Mouse (Mus musculus) Patski (cell line): ENCODE results near the gene Wnt3a. TPM values are rescaled to one million over a fixed set of nuclear protein-coding genes. Genes with fewer than 3 reads are reported as not detected.
"Not testable (repeated sequence)": the region's sequence is repeated elsewhere in the genome, so short reads cannot be mapped to it uniquely, and the experiment has no call there.

Experiments
- ATAC-seq: fragments of 100-300 bp; one replicate; pipeline ENCODE4 v1.8.0; 2021
- CTCF ChIA-PET: fragments of 350-600 bp; sonication (Branson Sonifier 250); formaldehyde crosslinking; loops from one replicate; lab custom pipeline; 2022; ENCODE audit warnings: inconsistent platforms; lab: Charles Lee
- POLR2A ChIA-PET: fragments of 350-600 bp; sonication (Branson Sonifier 250); formaldehyde crosslinking; loops from one replicate; lab custom pipeline; 2022; ENCODE audit warnings: antibody characterized with exemption, inconsistent platforms; lab: Charles Lee
- DNase-seq: peaks from one replicate; pipeline ENCODE4 v3.0.0-alpha.2; 2011; ENCODE audit warnings: low read depth, low spot score
- H3K27me3 ChIP-seq: fragments of 371-371 bp; one replicate; pipeline ENCODE4 v1.5.1; 2021
- CTCF ChIP-seq: fragments of 100-300 bp; IDR thresholded peaks from one replicate; pipeline ENCODE4 v1.5.1; 2021
- in situ Hi-C: fragments of 300-500 bp; cut with MboI; formaldehyde crosslinking; loops from 3 replicates; pipeline ENCODE4 v1.11.1; 2018; ENCODE audit warnings: low pct_unique_long_range_greater_than_20kb, mixed read lengths
- polyA plus RNA-seq: library from polyadenylated mRNA; unstranded; gene quantifications from one replicate; pipeline ENCODE4 v1.2.3, GENCODE M21; 2021

The Wnt3a gene
- polyA plus RNA-seq, 1 experiment from 2014 or later = not detected

- no peak for TF ChIP-seq CTCF
- POLR2A ChIA-PET = interaction anchor here (0.7 to 0.8 kb wide), 3 partner anchors 19 to 1124 kb away, joined by 3 to 4 read pairs (median 4); no protein-coding TSS in a partner anchor
- DNase-seq = no peak
- ATAC-seq = no peak
- in situ Hi-C loops = loop anchor here (5.0 kb wide), 1 partner anchor 246 kb away; the partner anchor contains the start of gene Zfp867
- H3K27me3 ChIP-seq = no peaks in the 10 kb centered on the region
- CTCF ChIA-PET = interaction anchor here (0.8 kb wide), 1 partner anchor 63 kb away, joined by 3 read pairs; no protein-coding TSS in a partner anchor
These were observed 64.3 kb downstream of the Wnt3a start for GRCm38 (mm10) chr11:59226251-59226650.

- in situ Hi-C loops = loop anchor here (5.0 kb wide), 1 partner anchor 247 kb away; the partner anchor contains the start of gene Zfp867
- no peak for ATAC-seq
- TF ChIP-seq CTCF = no peak
- ChIA-PET POLR2A (interaction anchor here (1.0 kb wide), 1 partner anchor 25 kb away, joined by 3 read pairs; no protein-coding TSS in a partner anchor), CTCF (no interaction called here)
- DNase-seq = no peak
- H3K27me3 ChIP-seq = no peaks in the 10 kb centered on the region
These were observed 65.4 kb downstream of the Wnt3a start for GRCm38 (mm10) chr11:59225167-59225566.

- no peak for TF ChIP-seq CTCF
- DNase-seq (no peak), ATAC-seq (no peak)
- in situ Hi-C loops = no loop called here
- POLR2A ChIA-PET = no interaction called here
- no peaks in the 10 kb centered on the region for H3K27me3 ChIP-seq
- CTCF ChIA-PET = no interaction called here
These were observed 66.1 kb downstream of the Wnt3a start for GRCm38 (mm10) chr11:59224470-59224869.

GRCm38 (mm10) chr11:59224025-59224424, 66.5 kb downstream of the Wnt3a start:
- in situ Hi-C loops = no loop called here

GRCm38 (mm10) chr11:59222306-59222705, 68.2 kb downstream of the Wnt3a start:
- no peak for ATAC-seq
- no peaks in the 10 kb centered on the region for H3K27me3 ChIP-seq
- CTCF ChIA-PET = interaction anchor here (1.3 kb wide), 1 partner anchor 13 kb away, joined by 5 read pairs; no protein-coding TSS in a partner anchor
- POLR2A ChIA-PET = no interaction called here
- TF ChIP-seq CTCF = no peak
- in situ Hi-C loops = no loop called here
- no peak for DNase-seq

More at GRCm38 (mm10) chr11:59224025-59224424, 66.5 kb downstream of the Wnt3a start:
- no peak for TF ChIP-seq CTCF
- H3K27me3 ChIP-seq = no peaks in the 10 kb centered on the region
- ChIA-PET POLR2A (no interaction called here), CTCF (no interaction called here)
- DNase-seq = no peak
- no peak for ATAC-seq

GRCm38 (mm10) chr11:59221604-59222003, 68.9 kb downstream of the Wnt3a start:
- no peak for TF ChIP-seq CTCF
- ATAC-seq (no peak), DNase-seq (no peak)
- POLR2A ChIA-PET = no interaction called here
- H3K27me3 ChIP-seq = no peaks in the 10 kb centered on the region
- in situ Hi-C loops = no loop called here
- CTCF ChIA-PET = interaction anchor here (1.3 kb wide), 1 partner anchor 12 kb away, joined by 5 read pairs; no protein-coding TSS in a partner anchor

GRCm38 (mm10) chr11:59219064-59219463, 71.5 kb downstream of the Wnt3a start:
- CTCF ChIA-PET = interaction anchor here (2.6 kb wide), 1 partner anchor 9 kb away, joined by 11 read pairs; no protein-coding TSS in a partner anchor
- in situ Hi-C loops = no loop called here

GRCm38 (mm10) chr11:59218389-59218998, 72.1 kb downstream of the Wnt3a start:
- DNase-seq = no peak
- H3K27me3 ChIP-seq = no peaks in the 10 kb centered on the region
- ATAC-seq = no peak
- POLR2A ChIA-PET = interaction anchor here (0.8 kb wide), 1 partner anchor 10 kb away, joined by 3 read pairs; no protein-coding TSS in a partner anchor
- TF ChIP-seq CTCF = no peak
- CTCF ChIA-PET = interaction anchor here (2.6 kb wide), 1 partner anchor 9 kb away, joined by 11 read pairs; no protein-coding TSS in a partner anchor
- in situ Hi-C loops = no loop called here

More at GRCm38 (mm10) chr11:59219064-59219463, 71.5 kb downstream of the Wnt3a start:
- ATAC-seq = no peak
- H3K27me3 ChIP-seq = no peaks in the 10 kb centered on the region
- peak; percentile 82 for TF ChIP-seq CTCF
- POLR2A ChIA-PET = interaction anchor here (0.8 kb wide), 1 partner anchor 10 kb away, joined by 3 read pairs; no protein-coding TSS in a partner anchor
- no peak for DNase-seq

- POLR2A ChIA-PET = no interaction called here
- DNase-seq (no peak), ATAC-seq (no peak)
- in situ Hi-C loops = no loop called here
- H3K27me3 ChIP-seq = no peaks in the 10 kb centered on the region
- no peak for TF ChIP-seq CTCF
- CTCF ChIA-PET = no interaction called here
These were observed 73.6 kb downstream of the Wnt3a start for GRCm38 (mm10) chr11:59216955-59217354.

GRCm38 (mm10) chr11:59212892-59213494, 77.6 kb downstream of the Wnt3a start:
- ChIA-PET POLR2A (no interaction called here), CTCF (no interaction called here)
- no peaks in the 10 kb centered on the region for H3K27me3 ChIP-seq
- in situ Hi-C loops = no loop called here
- no peak for ATAC-seq
- TF ChIP-seq CTCF = no peak
- no peak for DNase-seq

- in situ Hi-C loops, DNase-seq, POLR2A ChIA-PET, CTCF ChIA-PET, ATAC-seq, H3K27me3 ChIP-seq: not testable (repeated sequence)
These were observed 78.2 kb downstream of the Wnt3a start for GRCm38 (mm10) chr11:59212320-59212719.

- CTCF ChIA-PET, POLR2A ChIA-PET, in situ Hi-C loops, H3K27me3 ChIP-seq, ATAC-seq, DNase-seq: not testable (repeated sequence)
These were observed 79.0 kb downstream of the Wnt3a start for GRCm38 (mm10) chr11:59211561-59211960.
